Mouse (Mus musculus) kidney, postnatal 0 days (tissue): ENCODE data around the gene Bhmt. TPM values are rescaled to one million over a fixed set of nuclear protein-coding genes. Genes with fewer than 3 reads are reported as not detected.

Source experiments
- ATAC-seq: fragments of 200-750 bp; cut with Nextera tagmentation; replicated peaks from 2 replicates; pipeline ENCODE4 v1.8.0; 2017; ENCODE audit warnings: low read depth, moderate number of reproducible peaks, moderate TSS enrichment, moderate library complexity; ENCODE audit not compliant: low FRiP score
- DNase-seq: peaks from one replicate; pipeline ENCODE4 v3.0.0-alpha.2; 2016; ENCODE audit warnings: low spot score
- H3K27ac ChIP-seq: fragments of 300-500 bp; sonication (generic); 2 replicates; pipeline ENCODE4 v1.5.1; 2014; ENCODE audit warnings: mild to moderate bottlenecking
- H3K27me3 ChIP-seq: fragments of 300-500 bp; sonication (generic); 2 replicates; pipeline ENCODE4 v1.6.1; 2014; ENCODE audit warnings: low read length, mixed read lengths; ENCODE audit not compliant: insufficient read depth
- H3K36me3 ChIP-seq: fragments of 300-500 bp; sonication (generic); 2 replicates; pipeline ENCODE4 v1.6.1; 2014; ENCODE audit warnings: low read length, mixed read lengths; ENCODE audit not compliant: insufficient read depth
- H3K4me1 ChIP-seq: fragments of 300-500 bp; sonication (generic); replicated peaks from 2 replicates; pipeline ENCODE4 v1.6.1; 2014; ENCODE audit warnings: antibody characterized with exemption, low read length, mixed read lengths; ENCODE audit not compliant: insufficient read depth
- H3K4me2 ChIP-seq: fragments of 300-500 bp; sonication (generic); 2 replicates; pipeline ENCODE4 v1.6.1; 2014; ENCODE audit warnings: mild to moderate bottlenecking, low read length, moderate library complexity, mixed read lengths
- H3K4me3 ChIP-seq: fragments of 300-500 bp; sonication (generic); replicated peaks from 2 replicates; pipeline ENCODE4 v1.5.1; 2014; ENCODE audit warnings: low read depth, low read length
- H3K9ac ChIP-seq: fragments of 300-500 bp; sonication (generic); 2 replicates; pipeline ENCODE4 v1.6.1; 2014; ENCODE audit warnings: low read depth, low read length
- H3K9me3 ChIP-seq: fragments of 300-500 bp; sonication (generic); replicated peaks from 2 replicates; pipeline ENCODE4 v1.6.1; 2016; ENCODE audit warnings: low read length, inconsistent platforms, mixed read lengths
- CTCF ChIP-seq: IDR thresholded peaks from 2 replicates; pipeline ENCODE4 v1.5.1; 2016; ENCODE audit warnings: antibody characterized with exemption, low read depth, mild to moderate bottlenecking, moderate library complexity
- WGBS: fragments of 180-500 bp; shearing (Covaris S2); extraction: QIAGEN DNeasy Blood & Tissue Kit; methylation state at CpG from one replicate; pipeline ENCODE4 v1.1.7; 2014; 5-methylcytosine and 5-hydroxymethylcytosine counted together
- polyA plus RNA-seq: library from polyadenylated mRNA; unstranded; fragments of >200 nt; fragmentation: Nextera tagmentation; extraction: Ambion mirVana; gene quantifications from 2 replicates; pipeline ENCODE4 v1.2.1, GENCODE M21; 2015

Gene Bhmt
- polyA plus RNA-seq = 0.43 and 0.59 TPM in 2 replicates

GRCm38 (mm10) chr13:93637282-93638245, at the start of gene Bhmt:
TSS of gene Bhmt (minus strand) at chr13:93637961.
- Histone ChIP-seq H3K4me1 (no peaks in the 10 kb centered on the region), H3K9me3 (no peaks in the 10 kb centered on the region), H3K4me3 (no peak within 1 kb of the TSS), H3K36me3 (no peaks in the 10 kb centered on the region), H3K27me3 (no peaks in the 10 kb centered on the region), H3K27ac (no peak within 1 kb of the TSS), H3K4me2 (no peak within 1 kb of the TSS), H3K9ac (no peak within 1 kb of the TSS)
- no peak for ATAC-seq
- WGBS = 68% methylated on average over 19 of the region's 19 CpGs
- DNase-seq = no peak
- TF ChIP-seq CTCF = no peak

GRCm38 (mm10) chr13:93687321-93687720, 49.6 kb upstream of the Bhmt start:
- 12% methylated on average over 5 of the region's 5 CpGs for WGBS
- Histone ChIP-seq H3K9ac (no peak overlapping the region), H3K27ac (no peak overlapping the region), H3K27me3 (no peaks in the 10 kb centered on the region), H3K4me1 (no peaks in the 10 kb centered on the region), H3K36me3 (no peaks in the 10 kb centered on the region), H3K9me3 (no peaks in the 10 kb centered on the region), H3K4me3 (no peak overlapping the region), H3K4me2 (no peak overlapping the region)
- ATAC-seq = no peak
- no peak for TF ChIP-seq CTCF
- DNase-seq = no peak

- no peak for TF ChIP-seq CTCF
- H3K27ac ChIP-seq = no peak overlapping the region
- ATAC-seq (no peak), DNase-seq (no peak)
- no peak overlapping the region for H3K4me2 ChIP-seq
- no peak overlapping the region for H3K4me3 ChIP-seq
- 80% methylated on average over 4 of the region's 4 CpGs for WGBS
- no peaks in the 10 kb centered on the region for H3K27me3 ChIP-seq
- H3K9ac ChIP-seq = no peak overlapping the region
- no peaks in the 10 kb centered on the region for H3K4me1 ChIP-seq
- no peaks in the 10 kb centered on the region for H3K9me3 ChIP-seq
- no peaks in the 10 kb centered on the region for H3K36me3 ChIP-seq
These were observed 47.5 kb upstream of the Bhmt start for GRCm38 (mm10) chr13:93685226-93685625.

- H3K27ac ChIP-seq = no peak overlapping the region
- no peak overlapping the region for H3K4me2 ChIP-seq
- H3K9me3 ChIP-seq = no peaks in the 10 kb centered on the region
- DNase-seq (peak; percentile 47), ATAC-seq (no peak)
- no peak overlapping the region for H3K9ac ChIP-seq
- H3K36me3 ChIP-seq = no peaks in the 10 kb centered on the region
- TF ChIP-seq CTCF = no peak
- no peaks in the 10 kb centered on the region for H3K4me1 ChIP-seq
- no peaks in the 10 kb centered on the region for H3K27me3 ChIP-seq
- H3K4me3 ChIP-seq = no peak overlapping the region
These were observed 45.6 kb upstream of the Bhmt start for GRCm38 (mm10) chr13:93683336-93683735.

GRCm38 (mm10) chr13:93676864-93677263, 39.1 kb upstream of the Bhmt start:
- H3K36me3 ChIP-seq = no peaks in the 10 kb centered on the region
- no peak overlapping the region for H3K4me2 ChIP-seq
- ATAC-seq = no peak
- TF ChIP-seq CTCF = no peak
- DNase-seq = no peak
- no peak overlapping the region for H3K9ac ChIP-seq
- H3K27me3 ChIP-seq = no peaks in the 10 kb centered on the region
- no peaks in the 10 kb centered on the region for H3K9me3 ChIP-seq
- H3K4me1 ChIP-seq = no peaks in the 10 kb centered on the region
- 78% methylated on average over 9 of the region's 9 CpGs for WGBS
- H3K27ac ChIP-seq = no peak overlapping the region
- H3K4me3 ChIP-seq = no peak overlapping the region

GRCm38 (mm10) chr13:93674131-93674561, 36.4 kb upstream of the Bhmt start, which contains the start of the genes Bhmt2 and Dmgdh:
TSS of gene Bhmt2 (minus strand) at chr13:93674302.
TSS of gene Dmgdh (plus strand) at chr13:93674433.
- ATAC-seq (peak; percentile 78), DNase-seq (no peak)
- 7% methylated on average over 30 of the region's 31 CpGs for WGBS
- no peak for TF ChIP-seq CTCF
- no peaks in the 10 kb centered on the region for H3K9me3 ChIP-seq
- 0 out of 2 replicates have a peak within 1 kb of the TSS, but pooled peaks have one; percentile 4 for H3K9ac ChIP-seq
- no peaks in the 10 kb centered on the region for H3K36me3 ChIP-seq
- no peak within 1 kb of the TSS for H3K27ac ChIP-seq
- peak within 1 kb of the TSS; percentile 44 for H3K4me2 ChIP-seq
- H3K4me3 ChIP-seq = peak within 1 kb of the TSS; percentile 18; the same call in 1 of the 2 replicates
- no peaks in the 10 kb centered on the region for H3K27me3 ChIP-seq
- H3K4me1 ChIP-seq = no peaks in the 10 kb centered on the region
